Mouse (Mus musculus): Measurements from ENCODE around the gene Ceacam1.
"Not testable (repeated sequence)": the region's sequence is repeated elsewhere in the genome, so short reads cannot be mapped to it uniquely, and the experiment has no call there.

GRCm38 (mm10) chr7:25477752-25478093 is 320 bp upstream of the Ceacam1 start:
- TF ChIP-seq CTCF (conservative IDR thresholded peaks at IDR 0.05 in 1 of 2, IDR thresholded peaks at IDR 0.05 in 1 of 2; ENCODE audit: low read depth in 2 of 2, low read length in 2 of 2); JUND (conservative IDR thresholded peaks at IDR 0.05; ENCODE audit: low read depth, low read length); POLR2A (IDR thresholded peaks at IDR 0.05; ENCODE audit: low read depth, low read length); CHD2 (IDR thresholded peaks at IDR 0.05; ENCODE audit: low read length); MAZ (IDR thresholded peaks at IDR 0.05; ENCODE audit: low read depth, low read length); EP300 (IDR thresholded peaks at IDR 0.05; ENCODE audit: low read length); USF2 (conservative IDR thresholded peaks at IDR 0.05; ENCODE audit: low read depth, low read length); RCOR1 (conservative IDR thresholded peaks at IDR 0.05; ENCODE audit: low read depth, low read length); TCF12 (IDR thresholded peaks at IDR 0.05; ENCODE audit: low read depth, low read length): not testable (repeated sequence)
